Mouse (Mus musculus): ENCODE measurements at regions not wholly inside any gene's neighbourhood (a gene's known extent, or its start where the extent isn't known, plus 50 kb on each side); places are given as distances from the start of the nearest gene placed in this dataset.

- TF ChIP-seq CTCF (IDR thresholded peaks at IDR 0.05; ENCODE audit: low read depth, low read length) (no peak), POLR2AphosphoS5 (IDR thresholded peaks at IDR 0.05; ENCODE audit: insufficient replicate concordance, low read depth, low read length) (no peak)
These were observed 81.4 kb upstream of the Zpld1 start for GRCm38 (mm10) chr16:55379189-55379588.
